Mouse (Mus musculus) kidney, embryonic 14.5 days (tissue): ENCODE data around the gene Hipk2. TPM values are rescaled to one million over a fixed set of nuclear protein-coding genes. Genes with fewer than 3 reads are reported as not detected.

Experiments
- ATAC-seq: fragments of 200-750 bp; cut with Nextera tagmentation; 2 replicates; pipeline ENCODE4 v1.8.0; 2017; ENCODE audit warnings: moderate number of reproducible peaks, mild to moderate bottlenecking, moderate TSS enrichment, moderate library complexity; ENCODE audit not compliant: low FRiP score, low TSS enrichment
- H3K27ac ChIP-seq: fragments of 300-500 bp; sonication (generic); 2 replicates; pipeline ENCODE4 v1.5.1; 2014; ENCODE audit warnings: low read depth, mild to moderate bottlenecking, low read length, moderate library complexity, mixed read lengths
- H3K27me3 ChIP-seq: fragments of 300-500 bp; sonication (generic); 2 replicates; pipeline ENCODE4 v1.6.1; 2014; ENCODE audit warnings: mild to moderate bottlenecking, low read length; ENCODE audit not compliant: control insufficient read depth, insufficient read depth
- H3K36me3 ChIP-seq: fragments of 300-500 bp; sonication (generic); 2 replicates; pipeline ENCODE4 v1.6.1; 2014; ENCODE audit warnings: low read length, mixed read lengths; ENCODE audit not compliant: control insufficient read depth, insufficient read depth
- H3K4me1 ChIP-seq: fragments of 300-500 bp; sonication (generic); 2 replicates; pipeline ENCODE4 v1.6.1; 2014; ENCODE audit warnings: low read length, mixed read lengths; ENCODE audit not compliant: control insufficient read depth, insufficient read depth
- H3K4me2 ChIP-seq: fragments of 300-500 bp; sonication (generic); replicated peaks from 2 replicates; pipeline ENCODE4 v1.6.1; 2014; ENCODE audit warnings: low read depth, mild to moderate bottlenecking, low read length
- H3K4me3 ChIP-seq: fragments of 300-500 bp; sonication (generic); 2 replicates; pipeline ENCODE4 v1.5.1; 2014; ENCODE audit warnings: mild to moderate bottlenecking, low read length
- H3K9ac ChIP-seq: fragments of 300-500 bp; sonication (generic); 2 replicates; pipeline ENCODE4 v1.6.1; 2014; ENCODE audit warnings: low read depth, mild to moderate bottlenecking, low read length, moderate library complexity
- H3K9me3 ChIP-seq: fragments of 300-500 bp; sonication (generic); 2 replicates; pipeline ENCODE4 v1.6.1; 2016; ENCODE audit warnings: low read length; ENCODE audit not compliant: control insufficient read depth
- WGBS: fragments of 180-500 bp; shearing (Covaris S2); extraction: QIAGEN DNeasy Blood & Tissue Kit; methylation state at CpG from one replicate; pipeline ENCODE4 v1.1.7; 2014; 5-methylcytosine and 5-hydroxymethylcytosine counted together
- polyA plus RNA-seq: library from polyadenylated mRNA; unstranded; fragments of >200 nt; fragmentation: Nextera tagmentation; extraction: Ambion mirVana; gene quantifications from 2 replicates; pipeline ENCODE4 v1.2.1, GENCODE M21; 2014

The Hipk2 gene
- polyA plus RNA-seq, 1 experiment from 2014 or later = 33.6 TPM

GRCm38 (mm10) chr6:38910828-38911559 is 35.0 kb upstream of the Hipk2 start:
- ATAC-seq = peak; percentile 29; the same call in 1 of the 2 replicates
- Histone ChIP-seq H3K9ac (no peak overlapping the region), H3K27me3 (no peaks in the 10 kb centered on the region), H3K4me1 (no peaks in the 10 kb centered on the region), H3K27ac (no peak overlapping the region), H3K36me3 (no peaks in the 10 kb centered on the region), H3K4me2 (no peak overlapping the region), H3K4me3 (no peak overlapping the region), H3K9me3 (no peaks in the 10 kb centered on the region)
- 66% methylated on average over 3 of the region's 3 CpGs for WGBS

- Histone ChIP-seq H3K27me3 (no peaks in the 10 kb centered on the region), H3K9me3 (no peaks in the 10 kb centered on the region), H3K27ac (no peak overlapping the region), H3K4me3 (no peak overlapping the region), H3K36me3 (no peaks in the 10 kb centered on the region), H3K4me2 (no peak overlapping the region), H3K9ac (no peak overlapping the region), H3K4me1 (no peaks in the 10 kb centered on the region)
- ATAC-seq = no peak
- 68% methylated on average over 6 of the region's 6 CpGs for WGBS
These were observed 32.4 kb upstream of the Hipk2 start for GRCm38 (mm10) chr6:38908401-38908800.

GRCm38 (mm10) chr6:38906005-38906404 is 30.0 kb upstream of the Hipk2 start:
- no peaks in the 10 kb centered on the region for H3K9me3 ChIP-seq
- no peak overlapping the region for H3K4me2 ChIP-seq
- ATAC-seq = no peak
- H3K4me3 ChIP-seq = no peak overlapping the region
- H3K36me3 ChIP-seq = no peaks in the 10 kb centered on the region
- no peaks in the 10 kb centered on the region for H3K4me1 ChIP-seq
- no peaks in the 10 kb centered on the region for H3K27me3 ChIP-seq
- no peak overlapping the region for H3K27ac ChIP-seq
- 49% methylated on average over 6 of the region's 6 CpGs for WGBS
- no peak overlapping the region for H3K9ac ChIP-seq

- Histone ChIP-seq H3K4me2 (no peak overlapping the region), H3K4me3 (no peak overlapping the region), H3K9ac (no peak overlapping the region), H3K27ac (no peak overlapping the region), H3K27me3 (no peaks in the 10 kb centered on the region), H3K9me3 (no peaks in the 10 kb centered on the region), H3K36me3 (no peaks in the 10 kb centered on the region), H3K4me1 (no peaks in the 10 kb centered on the region)
- 86% methylated on average over 10 of the region's 10 CpGs for WGBS
- ATAC-seq = no peak
These were observed 27.0 kb upstream of the Hipk2 start for GRCm38 (mm10) chr6:38902820-38903439.

- Histone ChIP-seq H3K27ac (no peak overlapping the region), H3K9me3 (no peaks in the 10 kb centered on the region), H3K27me3 (no peaks in the 10 kb centered on the region), H3K4me2 (no peak overlapping the region), H3K4me3 (no peak overlapping the region), H3K9ac (no peak overlapping the region), H3K4me1 (0 out of 2 replicates have a peak, but pooled peaks cover 3% of the 10 kb centered on the region), H3K36me3 (no peaks in the 10 kb centered on the region)
- WGBS = 66% methylated on average over 3 of the region's 3 CpGs
- no peak for ATAC-seq
These were observed 25.7 kb upstream of the Hipk2 start for GRCm38 (mm10) chr6:38901636-38902035.

- no peak overlapping the region for H3K4me3 ChIP-seq
- WGBS = 74% methylated on average over 4 of the region's 4 CpGs
- H3K9ac ChIP-seq = no peak overlapping the region
- no peaks in the 10 kb centered on the region for H3K9me3 ChIP-seq
- H3K4me1 ChIP-seq = 0 out of 2 replicates have a peak, but pooled peaks cover 3% of the 10 kb centered on the region
- no peak overlapping the region for H3K27ac ChIP-seq
- H3K4me2 ChIP-seq = no peak overlapping the region
- H3K27me3 ChIP-seq = no peaks in the 10 kb centered on the region
- ATAC-seq = no peak
- no peaks in the 10 kb centered on the region for H3K36me3 ChIP-seq
These were observed 25.2 kb upstream of the Hipk2 start for GRCm38 (mm10) chr6:38901152-38901551.

GRCm38 (mm10) chr6:38900479-38901126 is 24.6 kb upstream of the Hipk2 start:
- no peak overlapping the region for H3K4me3 ChIP-seq
- 0 out of 2 replicates have a peak, but pooled peaks cover 3% of the 10 kb centered on the region for H3K4me1 ChIP-seq

GRCm38 (mm10) chr6:38900073-38900472 is 24.1 kb upstream of the Hipk2 start:
- Histone ChIP-seq H3K4me1 (0 out of 2 replicates have a peak, but pooled peaks cover 3% of the 10 kb centered on the region), H3K36me3 (no peaks in the 10 kb centered on the region), H3K4me3 (no peak overlapping the region), H3K9ac (no peak overlapping the region), H3K9me3 (no peaks in the 10 kb centered on the region), H3K27me3 (no peaks in the 10 kb centered on the region), H3K4me2 (no peak overlapping the region), H3K27ac (no peak overlapping the region)
- 84% methylated on average over 4 of the region's 4 CpGs for WGBS
- ATAC-seq = no peak

More at GRCm38 (mm10) chr6:38900479-38901126, 24.6 kb upstream of the Hipk2 start:
- no peak for ATAC-seq
- Histone ChIP-seq H3K9ac (no peak overlapping the region), H3K4me2 (no peak overlapping the region), H3K36me3 (no peaks in the 10 kb centered on the region), H3K9me3 (no peaks in the 10 kb centered on the region), H3K27ac (no peak overlapping the region), H3K27me3 (no peaks in the 10 kb centered on the region)
- WGBS = 88% methylated on average over 4 of the region's 4 CpGs

- Histone ChIP-seq H3K9ac (no peak overlapping the region), H3K4me2 (no peak overlapping the region), H3K27ac (no peak overlapping the region), H3K4me1 (0 out of 2 replicates have a peak, but pooled peaks cover 3% of the 10 kb centered on the region), H3K27me3 (no peaks in the 10 kb centered on the region), H3K4me3 (no peak overlapping the region), H3K36me3 (no peaks in the 10 kb centered on the region), H3K9me3 (no peaks in the 10 kb centered on the region)
- WGBS = 23% methylated on average over 3 of the region's 3 CpGs
- ATAC-seq = no peak
These were observed 17.6 kb upstream of the Hipk2 start for GRCm38 (mm10) chr6:38893615-38894014.
